Mouse (Mus musculus): Measurements from ENCODE around the gene Ptms.

DNA sequence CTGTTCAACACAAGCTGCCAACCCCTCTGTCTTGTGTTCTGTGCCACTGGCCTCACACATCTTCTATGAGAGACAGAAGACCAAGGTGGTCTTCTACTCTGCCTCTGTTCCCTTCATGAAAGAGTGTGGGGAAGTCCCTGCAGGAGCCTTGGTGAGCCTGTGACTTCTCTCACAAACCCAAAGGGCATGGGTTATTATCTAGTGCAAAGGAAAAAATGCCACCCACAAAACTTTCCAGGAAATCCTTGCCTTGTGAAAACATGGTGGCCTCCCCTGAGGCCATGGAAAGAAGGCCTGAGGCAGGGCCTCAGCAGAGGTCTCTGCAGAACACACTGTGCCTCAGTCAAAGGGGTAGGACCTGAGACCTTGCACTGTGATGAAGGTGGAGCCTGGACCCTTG is 18.1 kb downstream of the Ptms start:
- no peak for TF ChIP-seq CTCF (IDR thresholded peaks at IDR 0.05; ENCODE audit: insufficient read depth, low read length)
- no peak for TF ChIP-seq POLR2A (IDR thresholded peaks at IDR 0.05; ENCODE audit: borderline replicate concordance, extremely low read depth, low read depth, low read length)
